Mouse (Mus musculus) myocyte (in vitro differentiated cells): ENCODE data around the gene Gm11273.

ENCODE experiments used
- CEBPB ChIP-seq: IDR thresholded peaks from 2 replicates; pipeline ENCODE4 v1.6.1; 2011; ENCODE audit warnings: mild to moderate bottlenecking, moderate library complexity; ENCODE audit not compliant: poor library complexity, insufficient read depth, severe bottlenecking
- E2F4 ChIP-seq: IDR thresholded peaks from one replicate; pipeline ENCODE4 v1.6.1; 2011; ENCODE audit warnings: mild to moderate bottlenecking, control low read depth, moderate library complexity; ENCODE audit not compliant: insufficient read depth
- MAX ChIP-seq: IDR thresholded peaks from one replicate; pipeline ENCODE4 v1.6.1; 2011; ENCODE audit warnings: low read depth, mild to moderate bottlenecking, control low read depth
- MYOD1 ChIP-seq, 3 experiments: IDR thresholded peaks; one replicate each; pipeline ENCODE4 v1.6.1; 2011; ENCODE audit warnings: control low read depth in 2 of 3, low read depth in 2 of 3, mild to moderate bottlenecking in 2 of 3, moderate library complexity in 1 of 3; ENCODE audit not compliant: insufficient read length in 2 of 3, control insufficient read depth in 1 of 3
- POLR2A ChIP-seq: IDR thresholded peaks from one replicate; pipeline ENCODE4 v1.6.1; 2011; ENCODE audit warnings: low read depth, mild to moderate bottlenecking, control low read depth, moderate library complexity; ENCODE audit not compliant: insufficient read length
- USF1 ChIP-seq: IDR thresholded peaks from one replicate; pipeline ENCODE4 v1.6.1; 2011; ENCODE audit warnings: low read depth, mild to moderate bottlenecking, control low read depth, moderate library complexity

DNA sequence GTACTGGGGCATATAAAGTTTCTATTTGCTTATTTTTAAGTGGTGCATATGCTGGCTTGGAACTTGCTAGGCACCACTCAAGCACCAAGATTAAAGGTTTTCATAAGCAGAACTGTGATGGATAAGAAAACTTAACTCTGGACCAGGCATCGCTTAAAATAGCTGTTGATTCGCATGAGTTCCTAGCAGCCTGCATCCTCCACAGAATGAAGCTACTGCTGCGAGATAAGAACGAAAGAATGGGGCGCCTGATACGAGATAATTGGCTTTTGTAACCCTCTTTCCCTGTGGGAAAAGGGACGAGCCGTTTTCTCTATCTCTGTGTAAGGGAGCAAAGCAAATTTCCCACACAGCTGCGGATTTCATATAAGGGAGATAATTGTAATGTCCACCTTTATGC lies 32.1 kb downstream of the Gm11273 start:
- TF ChIP-seq E2F4 (no peak), USF1 (no peak), POLR2A (no peak), CEBPB (no peak), MYOD1 (IDR thresholded peaks at IDR 0.05; ENCODE audit: control insufficient read depth in 1 of 3, insufficient read length in 2 of 3, low read depth in 2 of 3) (no peak), MAX (no peak)
